Mouse (Mus musculus) intestine, embryonic 14.5 days (tissue): ENCODE data around the gene Slc25a39. TPM values are rescaled to one million over a fixed set of nuclear protein-coding genes. Genes with fewer than 3 reads are reported as not detected.

Source experiments
- ATAC-seq: fragments of 200-750 bp; cut with Nextera tagmentation; replicated peaks from 2 replicates; pipeline ENCODE4 v1.8.0; 2017; ENCODE audit warnings: low read depth, moderate number of reproducible peaks, moderate TSS enrichment, moderate library complexity; ENCODE audit not compliant: low FRiP score, low TSS enrichment
- DNase-seq: peaks from one replicate; pipeline ENCODE4 v3.0.0-alpha.2; 2018; ENCODE audit warnings: low spot score
- H3K27ac ChIP-seq: fragments of 300-500 bp; sonication (generic); 2 replicates; pipeline ENCODE4 v1.5.1; 2014; ENCODE audit warnings: low read depth, mild to moderate bottlenecking, control low read depth
- H3K27me3 ChIP-seq: fragments of 300-500 bp; sonication (generic); replicated peaks from 2 replicates; pipeline ENCODE4 v1.6.1; 2014; ENCODE audit warnings: low read length, control low read depth; ENCODE audit not compliant: control insufficient read depth, insufficient read depth
- H3K36me3 ChIP-seq: fragments of 300-500 bp; sonication (generic); 2 replicates; pipeline ENCODE4 v1.6.1; 2014; ENCODE audit warnings: low read length, control low read depth; ENCODE audit not compliant: control insufficient read depth, insufficient read depth
- H3K4me1 ChIP-seq: fragments of 300-500 bp; sonication (generic); replicated peaks from 2 replicates; pipeline ENCODE4 v1.6.1; 2014; ENCODE audit warnings: low read length, control low read depth, mixed read lengths; ENCODE audit not compliant: control insufficient read depth, insufficient read depth
- H3K4me2 ChIP-seq: fragments of 300-500 bp; sonication (generic); 2 replicates; pipeline ENCODE4 v1.6.1; 2014; ENCODE audit warnings: low read length
- H3K4me3 ChIP-seq: fragments of 300-500 bp; sonication (generic); 2 replicates; pipeline ENCODE4 v1.5.1; 2014; ENCODE audit warnings: low read depth, low read length, control low read depth, mixed read lengths
- H3K9ac ChIP-seq: fragments of 300-500 bp; sonication (generic); 2 replicates; pipeline ENCODE4 v1.6.1; 2014; ENCODE audit warnings: mild to moderate bottlenecking, low read length
- H3K9me3 ChIP-seq: fragments of 300-500 bp; sonication (generic); 2 replicates; pipeline ENCODE4 v1.6.1; 2016; ENCODE audit warnings: low read length, control low read depth; ENCODE audit not compliant: control insufficient read depth
- WGBS: fragments of 180-500 bp; shearing (Covaris S2); extraction: QIAGEN DNeasy Blood & Tissue Kit; methylation state at CpG from one replicate; pipeline ENCODE4 v1.1.7; 2014; 5-methylcytosine and 5-hydroxymethylcytosine counted together
- microRNA-seq: library from miRNA; unstranded; fragments of <30 nt; microRNA quantifications from one replicate; pipeline ENCODE4, GENCODE M21; 2016
- polyA plus RNA-seq: library from polyadenylated mRNA; unstranded; fragments of >200 nt; fragmentation: Nextera tagmentation; extraction: Ambion mirVana; gene quantifications from 2 replicates; pipeline ENCODE4 v1.2.1, GENCODE M21; 2014

Slc25a39 gene
- polyA plus RNA-seq, 1 experiment from 2014 or later = 296 TPM

DNA sequence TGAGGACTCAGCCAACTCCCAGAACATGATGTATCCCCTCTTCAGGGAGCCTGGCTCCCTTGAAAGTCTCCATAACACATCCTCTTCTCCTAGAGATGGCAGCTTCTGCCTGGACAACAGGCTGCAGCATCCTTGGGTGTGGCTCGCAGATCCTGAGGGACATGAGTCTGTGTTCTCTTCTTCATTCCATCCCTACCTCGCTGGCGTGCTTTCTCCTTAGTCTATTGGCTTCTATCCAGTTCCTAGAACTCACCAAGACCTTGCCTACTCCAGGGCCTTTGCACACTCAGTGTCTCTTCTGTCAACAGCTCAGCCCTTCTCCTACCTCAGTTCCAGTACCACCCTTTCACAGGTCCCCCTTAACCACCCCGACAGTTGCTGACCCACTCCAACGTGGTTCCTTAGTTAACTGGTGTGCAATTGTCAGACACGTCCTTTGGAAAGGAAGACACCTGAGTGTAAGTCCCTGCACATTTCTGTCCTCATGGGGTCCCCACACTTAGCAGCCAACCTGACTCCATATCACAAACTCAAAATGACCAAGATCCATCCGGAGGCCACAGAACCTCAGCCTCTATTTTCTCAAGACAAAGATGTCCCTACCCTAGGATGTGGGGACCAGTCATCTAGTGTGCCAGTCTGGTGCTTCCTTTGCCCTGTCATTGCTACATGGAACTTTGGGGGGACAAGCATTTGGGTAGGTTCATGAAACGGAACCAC is 45.8 kb downstream of the Slc25a39 start:
- H3K9me3 ChIP-seq = no peaks in the 10 kb centered on the region
- no peak overlapping the region for H3K4me2 ChIP-seq
- ATAC-seq (no peak), DNase-seq (no peak)
- no peak overlapping the region for H3K4me3 ChIP-seq
- WGBS = 86% methylated on average over 8 of the region's 8 CpGs
- H3K36me3 ChIP-seq = no peaks in the 10 kb centered on the region
- H3K27me3 ChIP-seq = no peaks in the 10 kb centered on the region
- no peaks in the 10 kb centered on the region for H3K4me1 ChIP-seq
- H3K9ac ChIP-seq = no peak overlapping the region
- H3K27ac ChIP-seq = no peak overlapping the region

DNA sequence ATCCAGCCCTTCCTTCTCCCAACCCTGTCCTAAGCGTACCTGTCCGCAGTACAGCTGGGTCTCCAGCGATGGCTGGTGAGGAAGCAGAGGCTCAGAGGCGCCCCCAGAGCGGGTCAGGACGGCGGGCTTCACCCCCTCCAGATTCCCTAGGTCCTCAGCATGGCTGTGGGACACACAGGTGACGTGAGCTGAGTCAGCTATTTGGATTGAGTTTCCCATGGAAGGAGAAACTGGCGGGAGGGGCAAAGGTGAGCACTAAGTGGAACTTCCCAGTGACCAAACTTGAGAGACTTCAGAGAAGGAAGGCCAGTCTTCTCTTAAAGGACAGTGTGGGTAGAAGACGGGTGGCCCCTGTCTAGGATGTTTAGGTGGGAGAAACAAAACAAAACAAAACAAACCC is 49.4 kb downstream of the Slc25a39 start:
- Histone ChIP-seq H3K4me1 (no peaks in the 10 kb centered on the region), H3K4me2 (no peak overlapping the region), H3K9ac (no peak overlapping the region), H3K36me3 (no peaks in the 10 kb centered on the region), H3K27me3 (0 out of 2 replicates have a peak, but pooled peaks cover 3% of the 10 kb centered on the region), H3K9me3 (no peaks in the 10 kb centered on the region), H3K27ac (no peak overlapping the region), H3K4me3 (no peak overlapping the region)
- ATAC-seq (no peak), DNase-seq (no peak)
- WGBS = 61% methylated on average over 10 of the region's 10 CpGs

DNA sequence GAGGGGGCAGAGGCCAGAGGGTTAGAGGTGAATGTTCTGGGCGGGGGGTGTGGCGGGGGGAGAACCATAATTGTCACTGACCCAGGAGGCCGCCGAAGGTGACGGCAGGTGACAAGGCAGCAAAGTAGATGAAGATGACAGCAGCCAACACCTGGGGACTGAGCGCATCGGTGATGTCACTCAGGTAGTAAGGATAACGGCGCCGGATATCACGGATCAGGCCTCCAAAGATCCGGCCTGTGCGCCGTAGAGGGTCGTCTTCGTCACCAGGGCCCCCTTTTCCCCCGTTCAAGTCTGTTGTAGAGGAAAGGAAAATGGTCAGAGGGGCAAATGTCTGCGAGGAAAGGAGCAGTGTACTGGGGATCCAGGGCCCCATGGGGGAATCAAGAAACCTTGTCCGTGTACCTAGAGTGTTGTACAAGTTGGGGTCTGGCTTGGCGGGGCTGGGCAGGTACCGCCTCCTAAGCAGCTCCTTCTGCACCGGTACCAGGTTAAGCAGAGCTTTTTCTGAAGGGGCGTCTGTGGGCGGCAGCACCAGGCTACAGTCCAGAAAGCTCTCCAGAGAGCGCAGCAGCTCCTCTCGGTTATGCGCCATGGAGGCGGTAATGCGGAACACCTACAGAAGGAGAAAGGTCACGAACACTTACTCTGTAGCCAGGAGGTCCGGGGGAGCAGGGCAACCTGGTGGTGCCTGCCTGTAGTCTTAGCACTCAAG is 51.0 kb downstream of the Slc25a39 start:
- DNase-seq (no peak), ATAC-seq (no peak)
- no peaks in the 10 kb centered on the region for H3K36me3 ChIP-seq
- H3K9me3 ChIP-seq = no peaks in the 10 kb centered on the region
- H3K27me3 ChIP-seq = 0 out of 2 replicates have a peak, but pooled peaks cover 3% of the 10 kb centered on the region
- WGBS = 64% methylated on average over 31 of the region's 31 CpGs
- no peak overlapping the region for H3K4me2 ChIP-seq
- H3K4me3 ChIP-seq = no peak overlapping the region
- no peak overlapping the region for H3K27ac ChIP-seq
- H3K9ac ChIP-seq = no peak overlapping the region
- H3K4me1 ChIP-seq = no peaks in the 10 kb centered on the region

DNA sequence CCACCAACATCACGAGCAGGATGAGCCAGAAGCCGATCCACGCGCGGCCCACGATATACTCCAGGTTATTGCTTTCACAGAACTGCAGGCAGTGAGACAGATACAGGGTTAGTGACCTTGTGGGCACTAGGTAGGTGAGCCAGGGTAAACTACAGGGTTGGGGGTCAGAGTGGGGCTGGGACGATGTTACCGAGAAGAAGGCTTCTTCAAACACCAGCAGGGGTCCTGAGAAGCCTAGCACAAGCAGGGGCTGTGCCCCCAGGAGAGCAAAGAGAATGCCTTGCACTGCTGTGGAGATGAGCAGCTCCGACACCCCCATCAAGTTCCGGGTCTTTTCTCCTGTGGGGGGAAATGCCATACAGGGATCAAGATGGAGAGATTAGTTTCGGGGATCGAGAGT is 51.6 kb downstream of the Slc25a39 start:
- no peak overlapping the region for H3K27ac ChIP-seq
- no peak overlapping the region for H3K9ac ChIP-seq
- no peaks in the 10 kb centered on the region for H3K36me3 ChIP-seq
- DNase-seq = no peak
- H3K27me3 ChIP-seq = 0 out of 2 replicates have a peak, but pooled peaks cover 3% of the 10 kb centered on the region
- 75% methylated on average over 12 of the region's 12 CpGs for WGBS
- no peaks in the 10 kb centered on the region for H3K9me3 ChIP-seq
- H3K4me2 ChIP-seq = no peak overlapping the region
- no peak overlapping the region for H3K4me3 ChIP-seq
- H3K4me1 ChIP-seq = no peaks in the 10 kb centered on the region
- no peak for ATAC-seq

DNA sequence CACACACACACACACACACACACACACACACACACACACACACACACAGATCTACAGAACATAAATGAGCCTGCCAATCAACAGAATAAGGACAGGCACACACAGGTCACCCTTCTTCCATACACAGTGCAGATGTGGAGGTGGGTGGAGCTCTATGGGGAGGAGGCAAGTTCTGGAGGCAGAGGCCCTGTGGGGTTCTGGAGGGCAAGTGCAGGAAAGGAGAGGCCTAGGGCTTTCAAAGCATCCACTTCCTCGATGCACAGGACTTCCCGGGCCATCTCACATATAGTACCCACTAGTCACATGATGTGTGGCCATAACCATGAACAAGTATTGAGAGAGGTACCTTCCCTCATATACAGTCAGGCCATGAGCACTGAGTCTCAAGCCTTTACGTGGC is 52.2 kb downstream of the Slc25a39 start:
- H3K4me3 ChIP-seq = no peak overlapping the region
- H3K4me1 ChIP-seq = no peaks in the 10 kb centered on the region
- no peak overlapping the region for H3K4me2 ChIP-seq
- 0 out of 2 replicates have a peak, but pooled peaks cover 3% of the 10 kb centered on the region for H3K27me3 ChIP-seq
- no peak overlapping the region for H3K9ac ChIP-seq
- no peak overlapping the region for H3K27ac ChIP-seq
- no peak for DNase-seq
- WGBS = 80% methylated on average over 3 of the region's 3 CpGs
- H3K9me3 ChIP-seq = no peaks in the 10 kb centered on the region
- ATAC-seq = no peak
- H3K36me3 ChIP-seq = no peaks in the 10 kb centered on the region

DNA sequence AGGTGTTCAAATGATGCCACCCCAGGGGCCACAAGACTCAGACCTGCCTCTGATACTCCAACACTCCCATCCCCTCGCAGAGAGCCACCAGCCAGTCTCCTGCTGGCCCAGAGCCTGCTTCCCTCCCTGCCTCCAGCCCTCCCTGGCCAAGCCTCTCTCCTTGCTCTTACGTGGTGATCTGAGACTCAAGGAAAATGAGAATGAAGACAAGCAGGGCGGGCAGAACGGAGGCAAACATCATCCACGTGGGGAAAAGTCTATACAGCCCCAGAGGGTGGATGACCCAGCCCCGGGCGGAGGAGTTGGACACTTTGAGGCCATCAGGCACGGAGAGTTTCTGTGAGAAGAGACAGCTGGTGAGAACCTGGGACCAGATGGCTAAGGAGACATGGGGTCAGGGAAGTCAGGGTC is 54.7 kb downstream of the Slc25a39 start:
- H3K36me3 ChIP-seq = no peaks in the 10 kb centered on the region
- ATAC-seq = no peak
- no peak overlapping the region for H3K4me3 ChIP-seq
- no peaks in the 10 kb centered on the region for H3K4me1 ChIP-seq
- H3K9me3 ChIP-seq = no peaks in the 10 kb centered on the region
- H3K27me3 ChIP-seq = 0 out of 2 replicates have a peak, but pooled peaks cover 3% of the 10 kb centered on the region
- no peak overlapping the region for H3K4me2 ChIP-seq
- H3K9ac ChIP-seq = no peak overlapping the region
- no peak overlapping the region for H3K27ac ChIP-seq
- 35% methylated on average over 8 of the region's 8 CpGs for WGBS
- no peak for DNase-seq

Small RNA genes within 50 kb of the gene (microRNA-seq; reads per million reads assigned to microRNA genes)
- not detected for gene Mir6930

Other genes starting within 250 kb of the Slc25a39 start
- gene Lsm12, start 222.7 kb downstream of the Slc25a39 start, polyA plus RNA-seq = 88.4 and 89.9 TPM in 2 replicates
- 36.0 and 37.4 TPM in 2 replicates for gene G6pc3, start 218.3 kb downstream of the Slc25a39 start, polyA plus RNA-seq
- 45.4 and 53.2 TPM in 2 replicates for gene Hdac5, start 177.8 kb downstream of the Slc25a39 start, polyA plus RNA-seq
- gene BC030867, start 159.1 kb downstream of the Slc25a39 start, polyA plus RNA-seq = 16.5 and 16.6 TPM in 2 replicates
- gene Asb16, start 139.2 kb downstream of the Slc25a39 start, polyA plus RNA-seq = 0.08 and 0.16 TPM in 2 replicates
- 50.5 and 55.5 TPM in 2 replicates for gene Tmub2, start 123.0 kb downstream of the Slc25a39 start, polyA plus RNA-seq
- gene Atxn7l3, start 111.3 kb downstream of the Slc25a39 start, polyA plus RNA-seq = 17.5 and 18.1 TPM in 2 replicates
- 85.5 and 86.0 TPM in 2 replicates for gene Ubtf, start 88.2 kb downstream of the Slc25a39 start, polyA plus RNA-seq
- gene Slc4a1, start 41.7 kb downstream of the Slc25a39 start, polyA plus RNA-seq = 1.8 and 2.8 TPM in 2 replicates
- 7.6 and 10.0 TPM in 2 replicates for gene Rundc3a, start 14.5 kb downstream of the Slc25a39 start, polyA plus RNA-seq
- gene Grn, start 22.4 kb upstream of the Slc25a39 start, polyA plus RNA-seq = 115 and 116 TPM in 2 replicates
- 4.5 and 4.7 TPM in 2 replicates for gene Fam171a2, start 39.7 kb upstream of the Slc25a39 start, polyA plus RNA-seq
- 4.9 and 6.4 TPM in 2 replicates for gene Itga2b, start 62.2 kb upstream of the Slc25a39 start, polyA plus RNA-seq
- 40.1 and 49.6 TPM in 2 replicates for gene Gpatch8, start 148.4 kb upstream of the Slc25a39 start, polyA plus RNA-seq
- gene Gm11627, start 171.5 kb upstream of the Slc25a39 start, polyA plus RNA-seq = 13.5 and 15.7 TPM in 2 replicates
- gene Fzd2, start 196.4 kb upstream of the Slc25a39 start, polyA plus RNA-seq = 20.4 and 21.9 TPM in 2 replicates